Mouse (Mus musculus): ENCODE results near the gene Ahnak.

- no peak for TF ChIP-seq CTCF (IDR thresholded peaks at IDR 0.05; ENCODE audit: control insufficient read depth, insufficient read depth, insufficient read length)
- TF ChIP-seq MAX (IDR thresholded peaks at IDR 0.05): no peak
- no peak for TF ChIP-seq MYOG (IDR thresholded peaks at IDR 0.05; ENCODE audit: control insufficient read depth, extremely low read depth, insufficient read length)
- TF ChIP-seq USF1 (IDR thresholded peaks at IDR 0.05; ENCODE audit: low read depth): no peak
- no peak for TF ChIP-seq CEBPB (IDR thresholded peaks at IDR 0.05; ENCODE audit: low read depth)
Observed at GRCm38 (mm10) chr19:8994813-8995607, 5.9 kb downstream of the Ahnak start.

All from C2C12 (cell line).